Comparison of ENCODE assay signal across 9 mouse cellular contexts in genomic region chr1:119492097-119492496, GRCm38 (mm10). TPM values are rescaled to one million over a fixed set of nuclear protein-coding genes. Genes with fewer than 3 reads are reported as not detected.
DNase-seq lines count a peak whose midpoint lies in the region; ATAC-seq and TF ChIP-seq lines count a peak whose summit lies in the region.
"Had no signal": no experiment of that assay in that cellular context is flagged by ENCODE, and none has a peak within 500 bp of the region (broad histone marks: within the 10 kb centered on the region; RNA-seq: fewer than 3 reads in every experiment).

No protein-coding gene starts in this region.

- no peak for DNase-seq in neural tube, embryonic 10.5 days (ENCODE audit: extremely low spot score, low spot score)
- no peak for DNase-seq in liver, embryonic 14.5 days (ENCODE audit: low read depth in 3 of 3, low spot score in 3 of 3)
- DNase-seq in skeletal muscle tissue, adult 2 months (ENCODE audit: low read depth, low spot score): peak; percentile 87
- DNase-seq in yolk sac, embryonic 10.5 days (ENCODE audit: low spot score): peak; percentile 38
- no peak for DNase-seq in frontal cortex, postnatal 36 days (ENCODE audit: low spot score in 2 of 2)

- no peaks in the 10 kb centered on the region for H3K36me3 ChIP-seq in neural tube, embryonic 13.5 days
- H3K36me3 ChIP-seq in embryonic facial prominence, embryonic 15.5 days: no peaks in the 10 kb centered on the region
- H3K36me3 ChIP-seq in liver, embryonic 14.5 days (replicated peaks; ENCODE audit: control insufficient read depth, insufficient read depth, low read depth): no peaks in the 10 kb centered on the region
- H3K36me3 ChIP-seq: midbrain, embryonic 12.5 days had no signal

- no peaks in the 10 kb centered on the region for H3K9me3 ChIP-seq in neural tube, embryonic 13.5 days
- no peaks in the 10 kb centered on the region for H3K9me3 ChIP-seq in embryonic facial prominence, embryonic 15.5 days (replicated peaks)
- H3K9me3 ChIP-seq in liver, embryonic 14.5 days (ENCODE audit: control insufficient read depth, low read length): no peaks in the 10 kb centered on the region
- H3K9me3 ChIP-seq: midbrain, embryonic 12.5 days had no signal

- H3K4me1 ChIP-seq in neural tube, embryonic 13.5 days (replicated peaks): peaks cover 33% of the 10 kb centered on the region
- H3K4me1 ChIP-seq in embryonic facial prominence, embryonic 15.5 days: peaks cover 37% of the 10 kb centered on the region
- peaks cover 0 to 8% of the 10 kb centered on the region in 2 experiments; a peak in 2 of 4 replicates for H3K4me1 ChIP-seq in liver, embryonic 14.5 days (replicated peaks; ENCODE audit: control insufficient read depth in 2 of 2, insufficient read depth in 2 of 2, low read length in 1 of 2)

- H3K27me3 ChIP-seq in neural tube, embryonic 13.5 days: no peaks in the 10 kb centered on the region
- no peaks in the 10 kb centered on the region for H3K27me3 ChIP-seq in embryonic facial prominence, embryonic 15.5 days
- no peaks in the 10 kb centered on the region for H3K27me3 ChIP-seq in liver, embryonic 14.5 days (ENCODE audit: control insufficient read depth, insufficient read depth, low read length)
- H3K27me3 ChIP-seq: midbrain, embryonic 12.5 days had no signal

- H3K9ac ChIP-seq in neural tube, embryonic 13.5 days: no peak overlapping the region
- H3K9ac ChIP-seq in embryonic facial prominence, embryonic 15.5 days: no peak overlapping the region
- no peak overlapping the region for H3K9ac ChIP-seq in liver, embryonic 14.5 days (replicated peaks)
- H3K9ac ChIP-seq: midbrain, embryonic 12.5 days had no signal

- H3K27ac ChIP-seq in neural tube, embryonic 13.5 days (replicated peaks): 0 out of 2 replicates have a peak overlapping the region, but pooled peaks have one; percentile 9
- H3K27ac ChIP-seq in embryonic facial prominence, embryonic 15.5 days (replicated peaks): peak overlapping the region; percentile 39; the same call in 1 of the 2 replicates
- H3K27ac ChIP-seq in liver, embryonic 14.5 days: no peak overlapping the region
- H3K27ac ChIP-seq: midbrain, embryonic 12.5 days had no signal

- ATAC-seq in neural tube, embryonic 13.5 days (ENCODE audit: low read depth): no peak
- ATAC-seq in embryonic facial prominence, embryonic 15.5 days (ENCODE audit: insufficient number of reproducible peaks, low FRiP score, low TSS enrichment, low read depth): no peak
- ATAC-seq in inflammation-experienced regulatory T-cells, adult 6 months: peak; percentile 58
- peak; percentile 62 for ATAC-seq in liver, embryonic 14.5 days (ENCODE audit: insufficient read depth)

- no peak for TF ChIP-seq CTCF in liver, embryonic 14.5 days (IDR thresholded peaks at IDR 0.05; ENCODE audit: low read depth)

- H3K4me2 ChIP-seq in neural tube, embryonic 13.5 days: no peak overlapping the region
- H3K4me2 ChIP-seq in embryonic facial prominence, embryonic 15.5 days (replicated peaks): no peak overlapping the region; the same call in 1 of the 2 replicates
- peak overlapping the region; percentile 15; the same call in 1 of the 2 replicates for H3K4me2 ChIP-seq in liver, embryonic 14.5 days (ENCODE audit: low read depth)
- H3K4me2 ChIP-seq: midbrain, embryonic 12.5 days had no signal

- no peak overlapping the region for H3K4me3 ChIP-seq in neural tube, embryonic 13.5 days
- no peak overlapping the region for H3K4me3 ChIP-seq in embryonic facial prominence, embryonic 15.5 days (replicated peaks)
- H3K4me3 ChIP-seq in liver, embryonic 14.5 days (ENCODE audit: insufficient read depth in 1 of 2, low read depth in 2 of 2, low read length in 2 of 2): no peak overlapping the region
- H3K4me3 ChIP-seq: midbrain, embryonic 12.5 days had no signal

- WGBS in neural tube, embryonic 13.5 days: 48% methylated on average over 11 of the region's 11 CpGs
- 42% methylated on average over 11 of the region's 11 CpGs for WGBS in embryonic facial prominence, embryonic 15.5 days
- WGBS in liver, embryonic 14.5 days (ENCODE audit: insufficient replicate concordance): 11% methylated on average over 11 of the region's 11 CpGs

- no peak for TF ChIP-seq EP300 in liver, embryonic 14.5 days (IDR thresholded peaks at IDR 0.05; ENCODE audit: low read depth)

RNA-seq across cellular contexts. Expression of gene Ralb, which starts 12.5 kb away (rescaled TPM):
- 78.2 and 81.4 TPM in 2 replicates for polyA plus RNA-seq in neural tube, embryonic 13.5 days (2015; fragmentation: Nextera tagmentation; extraction: Ambion mirVana)
- polyA plus RNA-seq in embryonic facial prominence, embryonic 15.5 days (2015; fragmentation: Nextera tagmentation; extraction: Ambion mirVana): 119 and 121 TPM in 2 replicates
- polyA plus RNA-seq in inflammation-experienced regulatory T-cells, adult 6 months (2017; shearing (Covaris generic)): 10 to 100 TPM; 10.0 to 16.8 (median 10.8) TPM
- polyA plus RNA-seq in liver, embryonic 14.5 days (2012; rRNA removed): 8.7 and 11.6 TPM in 2 replicates
- polyA plus RNA-seq in liver, embryonic 14.5 days (2014; fragmentation: Nextera tagmentation; extraction: Ambion mirVana): 25.7 and 26.0 TPM in 2 replicates

RNA-seq across cellular contexts. Expression of gene Tmem185b, which starts 33.9 kb away (rescaled TPM):
- 16.7 and 17.4 TPM in 2 replicates for polyA plus RNA-seq in neural tube, embryonic 13.5 days (2015; fragmentation: Nextera tagmentation; extraction: Ambion mirVana)
- polyA plus RNA-seq in embryonic facial prominence, embryonic 15.5 days (2015; fragmentation: Nextera tagmentation; extraction: Ambion mirVana): 23.3 and 23.5 TPM in 2 replicates
- polyA plus RNA-seq in inflammation-experienced regulatory T-cells, adult 6 months (2017; shearing (Covaris generic)): 10 to 100 TPM; 15.6 to 20.2 (median 20.0) TPM
- polyA plus RNA-seq in liver, embryonic 14.5 days (2012; rRNA removed): 6.0 and 7.0 TPM in 2 replicates
- polyA plus RNA-seq in liver, embryonic 14.5 days (2014; fragmentation: Nextera tagmentation; extraction: Ambion mirVana): 5.9 and 8.2 TPM in 2 replicates

Comparison
In these comparisons a context has a peak if more than half of its experiments do, and no peak if none do; other contexts are left out.
1. ATAC-seq: peak in inflammation-experienced regulatory T-cells, adult 6 months (single experiment) and liver, embryonic 14.5 days (single experiment); none in neural tube, embryonic 13.5 days (single experiment) and embryonic facial prominence, embryonic 15.5 days (single experiment).
2. DNase-seq: peak in skeletal muscle tissue, adult 2 months (single experiment) and yolk sac, embryonic 10.5 days (single experiment); none in neural tube, embryonic 10.5 days (single experiment), liver, embryonic 14.5 days (0 of 3) and frontal cortex, postnatal 36 days (0 of 2).